Mouse (Mus musculus): Measurements from ENCODE around the gene Gm17662.

Gene Gm17662

DNA sequence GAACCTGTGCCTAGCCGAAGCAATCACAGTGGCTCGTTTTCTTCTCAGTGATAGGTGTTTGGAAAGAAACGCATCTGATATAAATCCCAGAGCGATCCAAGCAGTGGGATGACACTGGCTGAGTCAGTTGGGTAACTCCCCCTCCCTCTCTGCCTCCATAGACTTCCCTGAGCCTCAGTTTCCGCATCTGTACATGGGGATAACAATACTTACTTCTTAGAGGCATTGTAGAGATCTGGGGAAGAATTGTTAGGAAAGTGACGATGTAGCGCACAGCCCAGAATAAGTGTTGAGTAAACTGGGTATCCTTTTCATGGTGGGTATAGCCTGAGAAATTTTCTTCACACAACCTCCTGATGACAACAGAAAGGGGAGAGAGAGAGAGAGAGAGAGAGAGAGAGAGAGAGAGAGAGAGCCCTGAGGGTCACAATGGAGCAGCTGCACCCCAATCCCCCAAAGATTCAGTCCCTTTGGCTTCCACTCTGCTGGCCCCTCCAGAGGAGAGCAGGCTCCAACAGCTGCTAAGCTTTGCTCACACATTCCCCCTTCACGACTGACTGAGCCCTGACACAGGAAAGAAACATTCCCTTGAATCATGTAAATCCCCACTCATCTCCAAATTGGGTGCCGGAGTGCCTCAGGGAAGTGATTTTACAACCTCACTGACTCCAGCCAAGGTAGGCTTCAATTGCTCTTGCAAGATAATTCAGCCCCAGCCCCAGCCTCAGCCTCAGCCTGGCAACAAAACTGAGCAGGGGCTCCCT lies 31.6 kb downstream of the Gm17662 start:
- no peak for DNase-seq (ENCODE audit: low spot score in 2 of 2)

DNA sequence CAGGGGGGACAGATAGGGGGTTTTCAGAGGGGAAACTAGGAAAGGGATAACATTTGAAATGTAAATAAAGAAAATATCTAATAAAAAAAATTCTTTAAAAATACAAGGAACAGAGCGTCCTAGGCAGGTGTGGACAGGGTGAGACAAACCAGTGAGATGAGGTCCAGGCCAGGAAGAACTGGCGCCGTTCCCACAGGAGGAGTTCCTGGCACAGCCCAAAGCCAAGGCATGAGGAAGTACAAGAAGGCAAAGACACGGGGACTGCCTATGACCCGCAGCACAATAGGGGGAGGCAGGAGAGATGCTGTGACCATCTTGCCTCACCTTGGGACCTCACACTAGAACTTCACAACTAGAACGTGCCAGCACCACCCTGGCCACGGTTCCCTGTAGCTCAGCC lies 34.6 kb downstream of the Gm17662 start:
- DNase-seq (ENCODE audit: low spot score in 2 of 2): no peak

DNA sequence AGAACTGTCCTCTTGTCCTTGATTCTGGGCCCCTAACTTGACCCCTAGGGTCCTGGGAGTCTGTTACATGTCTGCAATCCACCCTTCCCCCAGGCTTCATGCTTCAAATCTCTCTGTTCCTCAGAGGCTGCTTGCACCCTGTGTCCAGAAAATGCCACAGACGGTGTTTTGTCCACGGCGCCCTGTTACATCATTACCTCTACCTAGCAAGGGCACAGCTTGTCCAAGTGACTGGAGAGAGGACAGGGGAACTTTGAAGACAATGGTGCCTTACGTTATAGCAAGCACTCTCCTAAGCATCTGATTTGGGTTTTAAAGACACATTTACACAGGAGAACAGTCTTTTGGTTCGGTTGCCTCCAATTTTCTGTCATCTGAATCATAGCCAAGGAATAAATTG lies 36.5 kb downstream of the Gm17662 start:
- no peak for DNase-seq (ENCODE audit: low spot score in 2 of 2)

DNA sequence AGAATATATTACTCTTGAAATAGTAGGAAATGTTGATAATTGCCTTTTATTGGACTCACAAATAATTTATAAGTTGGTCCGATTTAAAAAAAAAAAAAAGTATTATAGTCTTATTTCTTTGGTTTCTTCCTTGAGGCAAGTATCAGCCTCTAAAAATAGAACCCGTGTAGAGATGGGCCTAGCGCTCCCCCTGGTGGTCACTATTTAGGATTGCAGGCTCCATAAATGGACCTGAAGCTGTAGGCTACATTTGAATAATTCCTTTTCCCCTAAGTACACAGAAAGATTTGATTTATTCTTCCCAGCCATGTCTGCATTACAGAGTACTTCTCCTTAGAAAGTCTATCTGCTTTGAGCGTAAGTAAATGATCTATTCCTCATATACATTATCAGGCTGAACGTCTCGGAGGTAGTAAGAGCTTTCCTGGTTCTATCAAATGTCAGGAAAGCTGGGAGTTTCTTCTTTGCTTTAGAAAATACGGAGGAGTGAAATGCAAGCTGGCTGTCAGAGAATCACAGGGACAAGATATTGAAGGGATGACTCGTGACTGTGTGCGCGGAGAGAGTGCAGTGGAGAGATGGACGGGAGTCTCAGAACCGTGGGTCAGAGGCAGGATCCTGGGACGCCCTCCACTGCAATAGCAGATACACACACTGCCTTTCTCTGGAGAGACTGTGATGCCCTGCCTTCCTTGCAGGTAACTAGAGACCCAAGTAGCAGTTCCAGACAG lies 37.0 kb downstream of the Gm17662 start:
- no peak for DNase-seq (ENCODE audit: low spot score in 2 of 2)

DNA sequence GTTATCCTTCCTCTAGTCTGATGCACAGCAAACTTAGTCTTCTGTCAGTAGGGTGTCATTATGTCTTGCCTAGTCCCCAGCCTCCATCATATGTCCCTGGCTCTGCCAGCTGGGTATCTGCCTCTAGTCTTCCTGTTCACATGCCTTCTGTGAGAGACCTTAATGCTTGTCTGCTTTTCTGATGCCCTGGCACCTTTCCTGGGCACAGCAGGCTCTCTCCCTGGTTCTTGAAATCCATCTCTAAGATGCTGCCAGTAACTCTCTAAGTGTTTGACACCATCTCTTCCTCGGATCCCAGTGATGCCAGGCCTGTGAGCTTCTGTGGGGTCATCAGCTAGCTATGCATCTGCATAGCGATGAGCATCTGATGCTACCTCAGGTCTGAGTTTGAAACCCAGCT lies 45.7 kb downstream of the Gm17662 start:
- no peak for DNase-seq (ENCODE audit: low spot score in 2 of 2)

DNA sequence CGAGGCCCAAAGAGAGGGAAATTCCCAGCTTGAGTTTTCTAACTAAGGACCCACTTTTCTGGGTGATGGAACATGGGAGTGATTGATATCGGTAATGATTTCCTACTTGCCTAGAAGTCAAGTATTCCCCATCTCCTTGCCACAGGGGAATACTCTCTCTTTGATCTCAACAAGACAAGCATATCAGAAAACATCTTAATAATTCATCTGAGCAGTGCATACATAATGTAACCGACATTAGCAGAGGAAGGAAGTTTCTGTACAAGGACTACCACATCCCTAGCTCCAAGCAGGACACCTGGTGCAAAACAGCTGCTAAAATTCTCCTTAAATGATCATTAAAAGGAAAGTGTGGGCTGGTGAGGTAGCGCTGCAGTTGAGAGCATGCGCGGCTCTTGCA lies 47.9 kb downstream of the Gm17662 start:
- DNase-seq (ENCODE audit: low spot score in 2 of 2): no peak
